Mouse (Mus musculus) regulatory T cell (primary cell): ENCODE results near the gene Pdgfra.

Experiments
- in situ Hi-C: fragments of 300-600 bp; cut with MboI, MseI; formaldehyde crosslinking; loops from one replicate; pipeline ENCODE4 v1.15.1; 2025; ENCODE audit warnings: high pct_unique_total_duplicates

The Pdgfra gene

GRCm38 (mm10) chr5:75152021-75152425 lies at the start of gene Pdgfra:
TSS of gene Pdgfra (plus strand) at chr5:75152292.
- in situ Hi-C loops = loop anchor here (5.0 to 25.0 kb wide), 2 partner anchors 210 to 515 kb away; no protein-coding TSS in a partner anchor

DNA sequence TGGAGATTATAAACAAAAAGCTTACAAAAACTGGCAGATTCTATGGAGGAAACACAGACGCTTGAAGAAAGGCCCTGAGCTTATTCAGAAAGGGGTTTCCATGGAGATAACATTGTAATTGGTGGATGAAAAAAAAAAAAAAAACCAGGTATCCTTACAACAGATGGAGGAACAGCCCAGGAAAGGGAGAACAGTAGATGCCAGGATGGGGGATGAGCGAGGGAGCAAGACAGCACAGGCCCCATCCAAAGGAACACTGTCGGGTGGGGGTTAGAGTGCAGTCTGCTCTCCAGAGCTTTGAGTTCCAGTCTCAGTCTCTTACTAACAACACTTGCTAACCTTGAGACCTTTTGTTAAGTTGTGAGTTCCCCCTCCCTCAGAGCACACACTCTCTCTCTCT lies 45.6 kb upstream of the Pdgfra start:
- in situ Hi-C loops = no loop called here

DNA sequence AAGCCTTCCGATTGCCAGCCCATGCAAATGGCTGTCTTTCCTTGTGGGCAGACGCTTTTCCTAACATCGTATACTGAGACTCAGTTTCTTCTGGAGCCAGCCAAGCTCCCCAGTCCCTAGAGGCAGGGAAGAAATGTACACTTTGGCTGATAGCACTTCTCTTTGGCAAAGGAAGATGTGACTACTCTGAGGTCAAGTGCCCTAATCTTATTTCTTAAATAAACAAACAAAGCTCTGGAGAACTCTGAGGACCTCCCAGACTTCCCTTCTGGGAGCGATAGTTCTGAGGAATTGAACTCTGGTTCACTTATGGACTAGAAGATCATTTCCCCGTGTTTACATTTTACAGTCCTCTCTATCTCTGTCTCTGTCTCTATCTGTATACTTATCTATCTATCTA lies 42.7 kb upstream of the Pdgfra start:
- in situ Hi-C loops = no loop called here

GRCm38 (mm10) chr5:75111781-75112180 lies 40.3 kb upstream of the Pdgfra start:
- in situ Hi-C loops = no loop called here

GRCm38 (mm10) chr5:75118840-75119239 lies 33.3 kb upstream of the Pdgfra start:
- in situ Hi-C loops = no loop called here

DNA sequence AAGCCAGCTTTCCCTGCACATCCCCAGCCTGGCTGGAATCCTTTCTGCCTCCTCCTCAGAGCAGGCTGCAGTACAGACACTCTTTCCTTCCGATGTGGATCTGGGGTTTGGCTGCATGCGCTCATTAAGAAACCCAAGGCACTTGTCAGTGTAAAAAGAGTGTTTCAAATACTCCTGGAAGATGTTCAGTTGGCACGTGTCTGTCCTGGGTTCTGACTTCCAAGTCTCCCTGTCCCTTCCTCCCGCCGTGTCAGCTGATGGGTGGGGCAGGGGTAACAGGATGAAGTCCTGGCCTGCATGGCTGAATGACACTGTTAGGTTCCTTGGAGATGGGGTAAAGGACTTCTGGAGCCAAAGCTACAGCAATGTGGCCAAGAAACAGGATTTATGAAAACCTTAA lies 30.4 kb upstream of the Pdgfra start:
- in situ Hi-C loops = no loop called here

- in situ Hi-C loops = no loop called here
These were observed 17.4 kb upstream of the Pdgfra start for GRCm38 (mm10) chr5:75134681-75135080.

DNA sequence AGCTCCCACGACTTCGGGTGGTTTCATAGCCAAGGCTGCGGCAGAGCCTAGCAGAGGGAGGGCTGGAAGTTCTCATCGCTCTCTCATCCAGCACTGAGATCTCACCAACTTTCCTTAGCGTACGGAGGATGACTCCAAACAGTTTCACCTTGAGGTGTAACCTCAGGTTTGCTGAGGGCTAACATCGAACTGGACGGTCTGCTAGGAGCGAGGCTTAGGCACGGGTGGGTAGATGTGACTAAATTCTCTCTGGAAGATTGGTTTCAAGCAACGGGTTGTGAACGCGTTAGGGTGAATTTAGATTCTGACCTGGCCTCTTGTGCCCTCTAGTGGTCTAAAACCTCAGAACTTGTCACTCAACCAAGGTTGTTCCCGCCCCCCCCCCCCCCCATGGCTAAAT lies 9.0 kb upstream of the Pdgfra start:
- in situ Hi-C loops = no loop called here

DNA sequence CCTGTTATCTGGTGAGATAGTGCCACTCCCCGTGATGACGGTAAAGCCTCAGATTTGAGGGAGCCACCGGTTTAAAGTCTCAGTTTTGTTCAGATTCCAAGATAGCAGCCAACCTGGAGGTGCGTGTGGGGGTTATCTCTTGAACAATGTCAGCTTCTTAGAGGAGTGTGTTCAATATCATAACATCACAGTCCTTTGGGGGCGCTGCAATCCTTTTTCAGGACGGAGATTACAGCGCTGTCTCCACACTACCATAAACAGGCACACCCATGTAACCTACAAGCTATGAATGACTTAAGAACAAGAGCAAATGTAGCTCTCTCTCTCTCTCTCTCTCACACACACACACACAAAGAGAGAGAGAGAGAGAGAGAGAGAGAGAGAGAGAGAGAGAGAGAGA lies 8.3 kb upstream of the Pdgfra start:
- in situ Hi-C loops = no loop called here

DNA sequence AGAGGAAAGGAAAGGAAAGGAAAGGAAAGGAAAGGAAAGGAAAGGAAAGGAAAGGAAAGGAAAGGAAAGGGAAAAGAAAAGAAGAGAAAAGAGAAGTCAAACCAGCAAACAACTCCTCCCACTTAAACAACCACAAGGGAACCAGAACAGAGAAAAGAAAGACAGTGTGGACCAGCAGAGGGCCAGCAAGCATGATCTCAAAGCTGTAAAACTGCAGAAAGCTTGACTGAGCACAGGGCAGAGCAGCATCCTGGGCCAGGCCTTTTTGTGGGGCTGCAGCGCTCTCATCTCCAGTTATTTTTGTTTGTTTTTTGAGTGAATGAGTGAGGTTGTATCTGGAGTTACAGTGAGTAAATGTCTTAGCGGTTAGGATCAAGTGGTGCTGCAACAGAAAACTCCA lies 6.8 kb upstream of the Pdgfra start:
- in situ Hi-C loops = loop anchor here (5.0 kb wide), 1 partner anchor 713 kb away; no protein-coding TSS in a partner anchor

- in situ Hi-C loops = loop anchor here (5.0 kb wide), 1 partner anchor 714 kb away; no protein-coding TSS in a partner anchor
These were observed 5.6 kb upstream of the Pdgfra start for GRCm38 (mm10) chr5:75146469-75146868.

- in situ Hi-C loops = loop anchor here (5.0 kb wide), 1 partner anchor 716 kb away; no protein-coding TSS in a partner anchor
These were observed 3.6 kb upstream of the Pdgfra start for GRCm38 (mm10) chr5:75148343-75149127.

DNA sequence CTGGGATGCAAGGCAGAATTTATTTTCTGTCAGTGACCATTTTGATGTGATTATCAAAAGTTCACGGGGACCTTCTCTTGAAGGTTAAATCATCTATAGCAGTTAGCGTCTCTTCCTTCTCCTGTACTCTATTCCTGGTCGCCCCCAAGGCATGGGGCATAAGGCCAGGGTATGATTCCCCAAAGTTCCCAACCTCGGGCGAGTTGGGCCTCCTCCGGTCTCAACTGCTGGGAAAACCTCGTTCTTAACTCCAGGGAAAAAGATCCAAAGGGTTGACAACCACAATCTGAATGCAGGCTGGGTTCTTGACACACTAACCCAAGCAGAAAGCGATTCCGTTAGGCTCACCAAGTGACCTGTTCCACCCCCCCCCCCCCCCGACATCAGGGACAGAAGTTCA lies 2.7 kb upstream of the Pdgfra start:
- in situ Hi-C loops = loop anchor here (5.0 kb wide), 1 partner anchor 717 kb away; no protein-coding TSS in a partner anchor

- in situ Hi-C loops = loop anchor here (5.0 to 25.0 kb wide), 3 partner anchors 208 to 718 kb away; no protein-coding TSS in a partner anchor
These were observed 2.2 kb upstream of the Pdgfra start for GRCm38 (mm10) chr5:75149880-75150279.

GRCm38 (mm10) chr5:75150341-75150981 lies 1.6 kb upstream of the Pdgfra start:
- in situ Hi-C loops = loop anchor here (5.0 to 25.0 kb wide), 2 partner anchors 208 to 513 kb away; no protein-coding TSS in a partner anchor

GRCm38 (mm10) chr5:75151146-75151900 lies 769 bp upstream of the Pdgfra start:
- in situ Hi-C loops = loop anchor here (5.0 to 25.0 kb wide), 2 partner anchors 209 to 514 kb away; no protein-coding TSS in a partner anchor

GRCm38 (mm10) chr5:75152791-75153625 lies 916 bp downstream of the Pdgfra start:
- in situ Hi-C loops = loop anchor here (5.0 to 25.0 kb wide), 2 partner anchors 211 to 516 kb away; no protein-coding TSS in a partner anchor

GRCm38 (mm10) chr5:75153626-75153960 lies 1.5 kb downstream of the Pdgfra start:
- in situ Hi-C loops = loop anchor here (5.0 to 25.0 kb wide), 2 partner anchors 211 to 516 kb away; no protein-coding TSS in a partner anchor

GRCm38 (mm10) chr5:75153961-75154620 lies 2.0 kb downstream of the Pdgfra start:
- in situ Hi-C loops = loop anchor here (5.0 to 25.0 kb wide), 2 partner anchors 212 to 517 kb away; no protein-coding TSS in a partner anchor

DNA sequence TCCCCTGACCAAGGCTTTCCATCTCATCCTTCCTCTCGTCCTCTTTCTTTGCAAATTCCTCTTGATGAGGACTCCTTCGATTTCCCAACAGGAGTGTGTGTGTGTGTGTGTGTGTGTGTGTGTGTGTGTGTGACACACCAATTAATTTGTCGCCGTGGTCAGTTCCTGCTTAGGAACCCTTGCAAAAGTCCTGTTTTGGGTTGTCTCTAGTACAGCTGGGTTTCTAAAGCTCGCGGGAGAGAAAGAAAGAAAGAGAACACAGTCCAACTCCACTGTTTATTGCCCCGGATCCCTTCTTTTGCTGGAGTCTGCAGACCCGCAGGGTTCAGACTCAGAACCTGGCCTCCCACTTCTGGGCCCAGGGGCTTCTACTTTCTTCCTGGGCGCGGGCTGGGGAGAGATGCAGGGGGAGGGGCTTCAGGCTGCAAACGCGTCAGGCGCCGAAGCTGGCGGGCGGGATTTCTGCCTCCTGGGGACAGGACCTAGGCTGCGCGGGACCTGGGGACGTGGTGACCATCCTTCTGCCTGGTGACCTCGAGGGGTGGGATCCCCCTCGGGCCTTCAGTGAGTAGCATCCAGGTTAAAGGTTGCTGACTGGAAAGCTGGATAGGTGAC lies 2.6 kb downstream of the Pdgfra start:
- in situ Hi-C loops = loop anchor here (5.0 to 25.0 kb wide), 3 partner anchors 212 to 517 kb away; no protein-coding TSS in a partner anchor
